Mouse (Mus musculus): ENCODE measurements around the gene Ufc1.

Gene Ufc1

DNA sequence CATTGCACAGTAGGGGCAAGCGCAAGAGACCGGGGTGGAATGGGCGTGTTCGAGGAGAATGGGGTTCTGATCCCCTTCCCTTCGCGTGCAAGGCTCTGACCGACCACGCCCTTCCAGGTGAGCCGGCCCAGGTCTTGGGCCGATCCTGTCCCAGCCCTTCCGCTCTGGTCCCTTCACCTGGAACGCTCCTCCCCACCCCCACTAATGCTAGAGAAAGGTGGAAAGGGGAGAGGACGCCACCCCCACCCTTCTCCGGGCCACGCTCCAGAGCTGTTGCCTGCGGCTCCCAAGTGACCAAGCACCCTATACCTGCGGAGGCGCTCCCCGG, 24.3 kb downstream of the Ufc1 start:
- no peak for DNase-seq (ENCODE audit: low read depth)

DNA sequence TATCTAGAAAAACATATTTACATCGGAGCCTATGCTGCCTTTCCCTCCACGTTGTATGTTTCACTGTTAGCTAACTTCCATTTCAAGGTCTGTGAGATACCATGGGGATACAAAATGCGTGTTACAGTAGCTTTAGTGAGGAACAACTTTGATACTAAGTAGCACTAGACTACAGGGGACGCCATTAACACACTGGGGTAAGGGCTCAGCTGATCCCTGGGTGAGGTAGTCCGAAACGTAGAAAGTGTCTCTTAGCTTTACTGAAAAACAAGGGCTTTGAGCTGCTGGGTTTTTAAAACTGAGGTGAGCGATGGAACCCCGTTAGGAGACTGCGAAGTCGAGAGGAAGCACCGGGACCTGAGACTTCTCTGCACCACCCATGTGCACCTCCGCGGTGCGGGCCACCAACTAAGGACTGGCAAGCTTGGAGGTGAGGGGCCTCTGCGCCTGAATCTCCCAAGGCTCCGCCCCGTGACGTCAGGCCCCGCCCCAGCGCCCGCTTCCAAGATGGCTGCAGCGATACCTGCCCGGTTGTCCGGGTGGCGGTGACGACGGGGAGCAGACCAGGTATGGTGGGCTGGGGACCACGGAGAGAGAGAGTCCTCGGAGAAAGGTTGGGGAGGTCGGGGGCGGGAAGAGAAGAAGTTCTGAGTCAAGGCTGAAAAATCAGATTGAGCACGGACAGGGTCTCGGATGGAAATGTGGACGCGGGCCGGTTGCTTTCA, 24.8 kb downstream of the Ufc1 start, which contains the start of gene B4galt3:
TSS of gene B4galt3 (plus strand) at position 481 of the 725 bp plus-strand sequence.
- DNase-seq (ENCODE audit: low read depth), result peak; percentile 95

DNA sequence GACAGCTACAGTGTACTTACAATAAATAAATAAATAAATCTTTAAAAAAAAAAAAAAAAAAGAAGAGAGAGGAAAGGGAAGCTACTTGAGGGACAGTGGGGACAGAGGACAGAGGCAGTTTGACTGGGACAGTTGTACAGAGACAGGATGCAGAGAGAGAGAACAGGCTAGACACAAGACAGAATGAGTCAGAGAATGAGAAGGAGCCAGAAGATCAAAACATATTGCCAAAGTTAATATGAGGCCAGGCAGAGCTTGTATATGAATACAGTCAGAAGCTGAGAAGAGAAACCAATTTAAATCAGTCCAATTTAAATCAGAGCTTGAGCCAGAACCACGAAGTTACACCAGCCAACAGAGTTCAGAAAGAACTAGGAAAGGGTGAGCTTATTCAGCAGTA, 26.5 kb downstream of the Ufc1 start:
- DNase-seq (ENCODE audit: low read depth), result no peak

DNA sequence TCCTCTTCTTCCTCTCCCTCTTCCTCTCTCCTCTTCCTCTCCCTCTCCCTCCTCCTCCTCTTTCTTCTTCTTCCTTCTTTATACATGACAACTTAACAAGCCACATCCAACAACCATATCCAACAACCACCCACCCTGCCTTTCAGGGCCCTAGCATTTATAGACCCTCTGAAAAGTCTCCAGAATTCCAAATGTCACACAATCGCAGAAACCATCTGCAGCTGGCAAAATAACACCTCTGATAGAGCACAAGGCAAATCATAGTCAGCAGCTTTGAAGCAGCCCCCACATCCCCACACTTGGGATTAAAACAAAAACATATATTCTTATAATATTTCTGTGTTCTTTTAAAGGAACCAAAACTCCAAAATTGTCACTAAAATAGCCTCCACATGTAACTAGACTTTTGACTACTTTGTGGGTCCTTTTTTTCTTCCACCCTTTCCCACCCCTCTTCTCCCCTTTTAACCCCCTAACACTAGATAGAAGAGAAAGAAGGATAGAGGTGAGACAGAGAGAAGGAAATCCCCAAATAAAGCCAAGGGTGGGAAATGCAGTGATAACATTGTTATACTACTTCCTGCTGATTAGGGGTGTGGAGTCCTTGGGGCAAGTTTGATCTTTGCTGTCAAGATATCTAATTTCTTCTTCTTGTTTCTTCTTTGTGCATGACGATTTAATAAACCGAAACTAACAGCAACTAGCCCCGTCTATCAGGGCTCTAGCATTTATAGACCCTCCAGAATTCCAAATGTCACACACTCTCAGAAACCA, 28.7 kb downstream of the Ufc1 start:
- no peak for DNase-seq (ENCODE audit: low read depth)

DNA sequence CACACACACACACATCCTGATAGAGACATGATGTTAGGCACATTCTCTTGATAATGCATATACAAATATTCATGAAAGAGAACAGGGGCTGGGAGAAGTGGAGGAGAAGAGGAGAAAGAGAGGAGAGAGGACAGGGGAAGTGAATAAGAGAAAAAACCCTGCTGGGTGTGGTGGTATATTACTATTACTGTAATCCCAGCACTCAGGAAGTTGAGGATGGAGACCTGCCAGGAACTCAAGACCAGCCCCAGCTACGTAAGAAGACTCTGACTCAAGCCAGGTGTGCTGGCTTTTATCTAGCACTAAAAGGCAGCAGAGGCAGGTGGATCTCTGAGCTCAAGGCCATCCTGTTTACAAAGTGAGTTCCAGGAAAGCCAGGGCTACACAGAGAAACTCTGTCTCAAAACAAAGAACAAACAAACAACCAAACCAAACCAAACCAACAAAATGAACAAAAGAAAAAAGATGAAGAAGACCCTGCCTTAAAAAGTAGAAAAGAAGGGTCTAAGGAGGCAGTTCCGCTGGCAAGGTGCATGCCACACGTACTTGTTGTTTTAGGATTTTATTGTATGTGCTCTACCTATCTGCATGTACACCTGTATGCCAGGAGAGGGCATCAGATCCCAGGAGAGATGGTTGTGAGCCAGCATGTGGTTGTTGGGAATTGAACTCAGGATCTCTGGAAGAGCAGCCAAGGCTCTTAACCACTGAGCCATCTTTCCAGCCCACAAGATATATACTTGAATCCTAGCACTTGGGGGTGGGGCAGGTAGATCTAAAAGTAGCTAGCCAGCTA, 31.0 kb downstream of the Ufc1 start:
- DNase-seq (ENCODE audit: low read depth), result no peak

DNA sequence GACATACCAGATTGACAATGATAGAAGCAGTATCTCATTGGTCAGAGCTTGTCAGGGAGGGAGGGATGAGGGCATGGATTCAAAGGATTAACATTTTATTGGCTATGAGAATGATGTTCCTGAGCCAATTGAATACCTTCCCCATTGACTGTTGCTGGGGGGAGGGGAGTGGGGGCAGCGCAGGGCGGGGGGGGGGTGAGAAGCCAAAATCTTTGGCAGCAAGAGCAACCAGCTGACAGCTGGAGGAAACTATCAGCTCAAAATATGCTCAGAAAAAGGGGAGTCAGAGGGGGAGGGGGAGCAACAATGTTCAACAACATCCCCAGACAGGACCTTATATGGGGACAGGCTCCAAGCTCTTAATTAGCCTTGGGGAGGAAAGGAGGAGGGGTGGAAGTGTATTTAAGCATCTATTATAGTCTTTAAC, 31.6 kb downstream of the Ufc1 start:
- no peak for DNase-seq (ENCODE audit: low read depth)

DNA sequence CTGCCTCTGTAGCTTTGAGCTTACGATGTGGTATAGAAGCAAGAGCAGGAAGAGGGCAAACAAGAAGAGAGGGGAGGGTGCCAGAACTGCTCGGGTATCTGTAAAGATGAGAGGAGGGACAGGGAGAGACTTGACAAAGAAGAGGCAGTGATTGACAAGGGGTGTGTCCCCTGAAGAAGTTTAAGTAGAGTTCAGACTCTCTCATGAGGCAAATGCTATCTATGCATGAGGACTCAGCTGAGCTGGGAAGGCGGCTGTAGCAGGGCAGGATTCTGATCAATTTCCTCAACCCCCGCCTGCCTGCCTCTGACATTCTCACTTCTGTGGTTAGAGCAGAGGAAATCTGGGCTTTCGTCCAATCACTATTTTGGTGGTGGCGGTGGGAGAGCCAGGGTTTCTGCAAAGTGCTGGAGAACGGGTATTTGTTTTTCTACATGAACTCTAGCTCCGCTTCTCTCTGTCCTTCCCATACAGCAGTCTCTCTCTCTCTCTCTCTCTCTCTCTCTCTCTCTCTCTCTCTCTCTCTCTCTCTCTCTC, 32.2 kb downstream of the Ufc1 start:
- no peak for DNase-seq (ENCODE audit: low read depth)

DNA sequence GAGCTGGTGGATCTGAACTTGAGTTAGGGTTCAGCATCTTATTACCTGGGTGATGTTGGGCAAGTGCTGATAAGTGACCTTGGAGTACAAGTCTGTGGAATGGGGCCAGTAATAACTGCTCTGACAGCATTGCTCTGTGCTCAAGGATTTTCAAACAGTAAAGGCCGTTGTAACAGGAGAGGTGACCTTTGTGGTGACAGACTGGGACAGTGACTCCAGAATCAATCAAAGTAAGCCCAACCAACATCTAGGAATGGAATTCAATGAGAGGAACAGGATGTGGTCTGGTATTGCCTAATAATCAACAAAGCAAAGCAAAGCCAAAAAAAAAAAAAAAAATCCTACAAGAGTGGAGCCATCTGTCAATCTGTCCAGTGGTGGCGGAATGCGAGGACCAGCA, 34.5 kb downstream of the Ufc1 start:
- no peak for DNase-seq (ENCODE audit: low read depth)

DNA sequence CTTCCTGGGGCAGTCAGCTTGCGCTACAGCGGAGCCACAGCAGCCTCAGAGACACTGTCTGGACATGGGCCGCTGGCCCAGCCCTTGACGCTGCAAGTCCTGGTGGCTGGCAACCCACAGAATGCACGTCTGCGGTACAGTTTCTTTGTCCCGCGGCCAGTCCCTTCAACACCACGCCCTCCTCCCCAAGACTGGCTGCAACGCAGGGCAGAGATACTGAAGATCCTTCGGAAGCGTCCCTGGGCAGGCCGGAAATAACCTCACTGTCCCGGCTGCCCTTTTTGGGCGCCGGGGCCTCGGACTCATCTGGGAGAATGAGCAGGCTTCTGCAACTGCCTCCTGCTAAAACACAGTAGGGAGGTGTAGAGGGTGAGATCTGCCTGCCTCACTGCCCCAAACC, 35.9 kb downstream of the Ufc1 start:
- DNase-seq (ENCODE audit: low read depth), result no peak

DNA sequence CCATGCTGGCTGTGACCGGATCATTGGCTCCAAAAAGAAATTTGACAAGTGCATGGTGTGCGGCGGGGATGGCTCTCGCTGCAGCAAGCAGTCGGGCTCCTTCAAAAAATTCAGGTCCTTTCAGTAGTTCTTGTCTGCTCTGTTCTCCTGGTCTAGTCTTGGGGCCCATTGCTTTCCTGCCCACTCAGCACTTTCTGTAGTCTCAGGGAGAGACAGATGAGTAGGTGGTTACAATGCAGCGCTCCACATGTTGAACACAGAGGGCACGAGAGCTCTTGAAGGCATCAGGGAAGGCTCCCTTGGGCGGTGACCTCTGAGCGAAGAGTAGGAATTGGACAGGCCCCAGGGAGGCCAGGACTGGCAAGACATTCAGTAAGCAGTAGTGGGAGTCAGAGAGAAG, 37.0 kb downstream of the Ufc1 start:
- no peak for DNase-seq (ENCODE audit: low read depth)

DNA sequence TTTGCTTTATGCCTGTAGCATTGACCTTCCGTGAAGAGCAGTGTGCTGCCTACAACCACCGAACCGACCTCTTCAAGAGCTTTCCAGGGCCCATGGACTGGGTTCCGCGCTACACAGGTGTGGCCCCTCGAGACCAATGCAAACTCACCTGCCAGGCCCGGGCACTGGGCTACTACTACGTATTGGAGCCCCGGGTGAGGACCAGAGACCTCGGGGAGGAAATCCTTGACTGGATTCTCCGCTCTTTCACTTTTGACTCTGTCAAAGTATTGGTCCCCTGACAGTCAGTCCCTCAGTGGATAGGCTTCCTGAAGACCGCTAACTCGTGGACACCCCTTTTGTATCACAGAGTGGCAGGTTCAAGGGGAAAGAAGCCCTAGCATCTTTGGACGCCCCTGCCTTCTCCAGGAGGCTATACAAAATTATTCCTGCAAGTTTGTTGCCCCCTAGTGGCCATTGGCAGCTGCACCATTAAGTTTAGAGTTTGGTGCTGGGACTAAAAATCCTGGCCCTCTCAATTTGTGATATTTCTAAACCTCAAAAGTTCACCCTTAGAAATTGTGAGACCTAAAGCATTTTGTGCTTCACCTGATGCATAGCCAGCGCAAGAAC, 37.8 kb downstream of the Ufc1 start:
- peak; percentile 81 for DNase-seq (ENCODE audit: low read depth)

DNA sequence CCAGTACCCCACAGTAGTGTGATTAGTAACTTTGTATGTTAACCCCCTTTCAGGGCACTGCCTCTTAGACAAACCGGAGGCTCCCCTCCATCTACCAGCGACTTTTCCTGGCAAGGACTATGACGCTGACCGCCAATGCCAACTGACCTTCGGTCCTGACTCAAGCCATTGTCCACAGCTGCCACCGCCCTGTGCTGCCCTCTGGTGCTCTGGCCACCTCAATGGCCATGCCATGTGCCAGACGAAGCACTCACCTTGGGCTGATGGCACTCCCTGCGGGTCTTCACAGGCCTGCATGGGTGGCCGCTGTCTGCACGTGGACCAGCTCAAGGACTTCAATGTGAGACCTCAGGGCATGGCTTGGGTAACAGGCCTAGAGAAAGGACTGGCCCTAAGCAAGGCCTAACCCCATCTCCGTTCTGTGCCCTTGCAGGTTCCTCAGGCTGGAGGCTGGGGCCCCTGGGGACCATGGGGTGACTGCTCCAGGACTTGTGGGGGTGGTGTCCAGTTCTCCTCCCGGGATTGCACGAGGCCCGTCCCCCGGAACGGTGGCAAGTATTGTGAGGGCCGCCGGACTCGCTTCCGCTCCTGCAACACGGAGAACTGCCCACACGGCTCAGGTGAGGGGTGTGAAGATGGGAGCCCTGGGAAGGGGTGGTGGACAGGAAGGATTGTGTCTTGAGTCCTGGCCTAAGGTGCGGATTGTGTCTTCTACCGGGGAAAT, 38.6 kb downstream of the Ufc1 start:
- DNase-seq (ENCODE audit: low read depth), result no peak

DNA sequence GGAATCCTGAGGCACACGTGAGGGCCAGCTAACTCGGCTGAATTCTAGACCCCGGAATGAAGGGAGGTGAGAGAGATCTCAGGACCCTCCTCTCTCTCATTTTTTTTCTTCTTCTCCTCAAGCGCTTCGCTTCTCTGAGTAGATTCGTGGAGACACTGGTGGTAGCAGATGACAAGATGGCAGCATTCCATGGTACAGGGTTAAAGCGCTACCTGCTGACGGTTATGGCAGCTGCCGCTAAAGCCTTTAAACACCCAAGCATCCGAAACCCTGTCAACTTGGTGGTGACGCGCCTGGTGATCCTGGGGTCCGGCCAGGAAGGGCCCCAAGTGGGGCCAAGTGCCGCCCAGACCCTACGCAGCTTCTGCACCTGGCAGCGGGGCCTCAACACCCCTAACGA, 42.4 kb downstream of the Ufc1 start:
- DNase-seq (ENCODE audit: low read depth), result no peak

DNA sequence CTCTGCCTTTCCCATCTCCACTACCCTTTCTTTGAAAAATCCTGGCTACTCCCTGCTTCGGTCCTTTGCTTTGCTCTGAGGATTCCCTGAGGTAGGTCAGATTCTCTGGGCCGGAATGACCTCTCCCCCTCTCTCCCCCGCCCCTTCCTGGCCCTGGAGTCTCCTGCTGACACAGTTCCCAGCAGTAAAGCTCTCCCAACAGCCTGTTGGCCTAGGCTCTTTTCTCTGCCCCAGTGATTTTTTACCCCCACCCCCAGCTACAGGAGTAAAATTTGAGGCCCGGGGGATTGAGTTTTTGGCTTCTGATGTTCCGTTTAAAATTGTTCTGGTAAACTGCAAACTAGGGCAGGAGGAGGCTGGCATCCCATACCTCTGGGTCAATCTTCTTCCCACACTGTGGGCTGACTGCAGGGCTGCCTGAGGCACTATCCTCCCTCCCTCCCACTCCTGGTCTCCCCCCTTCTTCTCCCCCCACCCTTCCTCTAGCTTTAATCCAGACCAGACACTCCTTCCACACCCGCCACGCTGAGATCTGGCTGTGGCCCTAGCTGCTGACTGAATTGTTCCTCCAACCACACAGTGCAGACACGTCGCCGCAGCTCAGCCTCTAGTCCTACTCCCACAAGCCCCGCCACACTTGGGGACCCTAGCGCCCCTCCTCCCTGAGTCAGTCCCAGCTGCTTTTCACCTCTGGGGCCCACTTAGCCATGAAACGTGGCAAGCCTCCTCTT, 43.1 kb downstream of the Ufc1 start:
- DNase-seq (ENCODE audit: low read depth), result no peak

DNA sequence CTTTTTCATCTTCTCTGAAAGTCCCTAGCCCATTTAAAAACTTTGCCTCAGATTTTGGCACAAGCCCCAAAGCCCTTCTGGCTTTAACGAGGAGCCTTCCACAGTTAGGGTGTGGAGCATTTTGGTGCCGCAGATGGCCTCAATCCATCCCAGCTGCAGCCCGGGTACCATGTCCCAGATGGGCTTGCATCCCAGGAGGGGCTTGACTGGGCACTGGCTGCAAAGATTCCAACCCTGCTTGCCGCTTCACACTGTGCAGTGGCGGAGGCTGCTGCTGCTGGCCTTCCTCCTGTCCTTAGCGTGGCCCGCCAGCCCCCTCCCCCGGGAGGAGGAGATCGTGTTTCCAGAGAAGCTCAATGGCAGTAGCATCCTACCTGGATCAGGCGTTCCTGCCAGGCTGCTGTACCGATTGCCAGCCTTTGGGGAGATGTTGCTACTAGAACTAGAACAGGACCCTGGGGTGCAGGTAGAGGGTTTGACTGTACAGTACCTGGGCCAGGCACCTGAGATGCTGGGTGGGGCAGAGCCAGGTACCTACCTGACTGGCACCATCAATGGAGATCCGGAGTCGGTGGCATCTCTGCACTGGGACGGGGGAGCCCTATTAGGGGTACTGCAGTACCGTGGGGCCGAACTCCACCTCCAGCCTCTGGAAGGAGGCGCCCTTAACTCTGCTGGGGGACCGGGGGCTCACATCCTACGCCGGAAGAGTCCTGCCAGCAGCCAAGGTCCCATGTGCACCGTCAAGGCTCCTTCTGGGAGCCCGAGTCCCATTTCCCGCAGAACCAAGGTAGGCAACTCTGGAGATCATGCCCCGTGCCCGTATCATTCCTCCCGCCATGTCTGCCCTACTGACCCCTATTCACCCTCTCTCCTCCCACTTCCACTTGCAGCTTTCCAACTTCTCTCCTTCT, 43.9 kb downstream of the Ufc1 start, which contains the start of gene Ndufs2:
TSS of gene Ndufs2 (minus strand) at position 709 of the 914 bp plus-strand sequence.
- no peak for DNase-seq (ENCODE audit: low read depth)

DNA sequence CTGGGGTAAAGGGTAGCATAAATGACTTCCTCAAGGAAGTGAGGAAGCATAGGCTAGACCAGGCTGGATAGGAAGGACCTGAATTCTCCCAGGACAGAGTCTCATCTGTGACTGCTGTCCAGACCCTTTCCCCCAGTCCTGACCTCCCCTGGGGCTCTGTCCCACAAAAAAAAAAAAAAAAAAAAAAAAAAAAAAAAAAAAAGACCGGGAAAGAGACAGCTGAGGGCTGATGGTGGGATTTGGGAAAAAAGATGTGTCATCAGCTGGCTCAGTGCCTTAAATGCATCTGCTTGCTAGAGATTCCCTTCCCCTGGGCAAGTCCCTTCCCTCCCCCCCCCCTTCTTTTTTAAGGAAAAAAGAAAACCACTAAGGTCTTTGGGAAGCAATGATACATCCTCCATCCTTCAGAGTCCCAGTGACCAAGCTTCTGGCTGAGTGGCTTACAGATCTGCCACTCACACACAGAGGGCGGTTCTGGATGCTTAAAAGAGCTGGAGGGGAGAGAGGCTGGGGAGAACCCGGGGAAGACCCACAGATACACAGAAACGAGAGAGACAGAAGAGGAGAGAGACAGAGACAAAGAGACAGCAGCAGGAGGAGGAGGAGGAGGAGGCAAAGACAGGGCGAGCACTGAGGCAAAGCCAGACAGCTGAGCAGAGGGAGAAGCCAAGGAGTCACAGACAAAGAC, 44.8 kb downstream of the Ufc1 start, which contains the start of gene Adamts4:
TSS of gene Adamts4 (plus strand) at position 509 of the 688 bp plus-strand sequence.
- no peak for DNase-seq (ENCODE audit: low read depth)

DNA sequence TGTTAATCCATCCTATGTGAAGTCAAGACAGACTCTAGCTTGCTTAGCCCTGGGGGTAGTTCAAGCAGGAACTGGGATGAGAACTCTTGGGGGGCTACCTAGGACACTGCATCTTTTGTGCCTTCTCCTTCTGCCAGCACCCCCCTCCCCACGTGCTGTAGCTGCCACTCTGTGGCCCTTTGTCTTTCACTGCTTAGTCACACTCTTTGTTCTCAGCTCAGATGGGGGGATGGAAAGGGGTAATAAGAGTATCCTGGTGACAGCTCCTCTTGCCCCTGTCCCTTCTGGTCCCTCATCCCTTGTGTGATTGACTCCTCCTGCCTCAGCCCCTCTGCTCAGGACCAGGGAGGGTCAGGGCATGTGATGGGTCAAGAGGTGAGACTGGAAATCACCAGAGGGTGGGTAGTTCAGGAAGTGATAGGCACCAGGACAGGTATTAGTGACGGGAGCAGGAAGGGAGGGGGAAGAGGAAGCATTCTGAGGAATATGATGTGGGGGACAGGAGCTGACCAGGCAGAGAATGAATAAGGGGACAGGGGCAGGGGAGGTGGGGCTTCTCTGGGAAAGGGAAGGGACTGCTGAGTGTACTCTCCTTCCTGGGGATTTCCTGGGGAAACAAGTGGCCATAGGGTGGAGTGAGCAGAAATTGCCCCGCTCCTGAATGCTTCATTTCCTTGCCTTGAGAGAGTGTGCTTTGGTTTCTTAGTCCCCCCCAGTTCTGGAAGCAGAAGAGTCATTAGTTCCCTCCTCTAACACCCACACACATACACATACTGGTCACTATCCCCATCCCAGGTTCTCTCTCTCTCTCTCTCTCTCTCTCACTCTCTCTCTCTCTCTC, 46.2 kb downstream of the Ufc1 start:
- no peak for DNase-seq (ENCODE audit: low read depth)

DNA sequence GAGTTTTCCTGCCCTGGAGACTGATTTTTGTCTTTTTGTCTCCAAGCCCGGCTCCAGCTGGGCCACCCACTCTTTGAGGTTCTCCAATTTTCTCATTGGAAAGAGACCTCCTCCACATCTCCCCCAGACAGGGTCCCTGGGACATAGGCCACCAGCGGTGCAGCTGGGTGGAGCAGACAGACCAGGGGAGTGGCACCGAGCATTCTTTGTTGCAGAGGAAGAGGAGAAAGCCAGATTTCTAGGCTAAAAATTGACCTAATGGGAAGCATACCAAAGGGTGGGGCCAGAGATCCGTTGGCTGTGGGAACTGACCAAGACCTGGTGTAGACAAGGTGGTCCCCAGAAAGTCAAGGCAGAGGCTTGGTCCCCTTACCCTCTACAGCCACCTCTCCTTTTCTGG, 46.9 kb downstream of the Ufc1 start:
- no peak for DNase-seq (ENCODE audit: low read depth)

Measured in induced T-regulatory cell, adult 2 months (primary cell).